Mouse (Mus musculus) layer of hippocampus, adult 18-20 months (tissue): ENCODE results near the gene Gpr137c. TPM values are rescaled to one million over a fixed set of nuclear protein-coding genes. Genes with fewer than 3 reads are reported as not detected.

Experiments
- total RNA-seq, 2 experiments: library from RNA; stranded (reverse); gene quantifications; 2 replicates each; pipeline ENCODE4 v1.2.3; 2021

The Gpr137c gene
- total RNA-seq, 2 experiments from 2014 or later = 20.9 to 21.3 TPM

Other genes starting within 250 kb of the Gpr137c start
- gene Ptger2, start 231.5 kb upstream of the Gpr137c start, total RNA-seq = under 1 TPM in 1 of 2 experiments, not detected in 1; 0.20 TPM
- gene Txndc16, start 611 bp downstream of the Gpr137c start, total RNA-seq = 10 to 100 TPM; 61.0 to 64.7 TPM
- gene Ero1l, start 99.1 kb downstream of the Gpr137c start, total RNA-seq = 10 to 100 TPM; 32.1 to 34.4 TPM
- 10 to 100 TPM; 81.2 to 83.3 TPM for gene Psmc6, start 110.1 kb downstream of the Gpr137c start, total RNA-seq
- gene Styx, start 131.4 kb downstream of the Gpr137c start, total RNA-seq = 10 to 100 TPM; 19.1 to 19.6 TPM
- gene Gnpnat1, start 185.2 kb downstream of the Gpr137c start, total RNA-seq = 10 to 100 TPM; 14.4 to 16.7 TPM